Mouse (Mus musculus) hindbrain, embryonic 15.5 days (tissue): ENCODE results near the gene Ntn4. TPM values are rescaled to one million over a fixed set of nuclear protein-coding genes. Genes with fewer than 3 reads are reported as not detected.
A peak's percentile ranks its signal among the peaks of the same experiment; 100 is the strongest.

ENCODE experiments used
- ATAC-seq: fragments of 200-750 bp; cut with Nextera tagmentation; 2 replicates; pipeline ENCODE4 v1.8.0; 2017; ENCODE audit warnings: low read depth, moderate number of reproducible peaks, moderate TSS enrichment; ENCODE audit not compliant: low FRiP score
- H3K27ac ChIP-seq: fragments of 300-500 bp; sonication (generic); replicated peaks from 2 replicates; pipeline ENCODE4 v1.5.1; 2015; ENCODE audit warnings: mild to moderate bottlenecking, inconsistent platforms
- H3K27me3 ChIP-seq: fragments of 300-500 bp; sonication (generic); 2 replicates; pipeline ENCODE4 v1.6.1; 2015; ENCODE audit warnings: control low read depth, inconsistent platforms
- H3K36me3 ChIP-seq: fragments of 300-500 bp; sonication (generic); 2 replicates; pipeline ENCODE4 v1.6.1; 2015; ENCODE audit warnings: control low read depth, inconsistent platforms
- H3K4me1 ChIP-seq: fragments of 300-500 bp; sonication (generic); replicated peaks from 2 replicates; pipeline ENCODE4 v1.6.1; 2015; ENCODE audit warnings: control low read depth, inconsistent platforms
- H3K4me2 ChIP-seq: fragments of 300-500 bp; sonication (generic); 2 replicates; pipeline ENCODE4 v1.6.1; 2015; ENCODE audit warnings: moderate library complexity, mild to moderate bottlenecking, inconsistent platforms
- H3K4me3 ChIP-seq: fragments of 300-500 bp; sonication (generic); 2 replicates; pipeline ENCODE4 v1.5.1; 2015; ENCODE audit warnings: mild to moderate bottlenecking, inconsistent platforms
- H3K9ac ChIP-seq: fragments of 300-500 bp; sonication (generic); 2 replicates; pipeline ENCODE4 v1.6.1; 2015; ENCODE audit warnings: inconsistent platforms
- H3K9me3 ChIP-seq: fragments of 300-500 bp; sonication (generic); 2 replicates; pipeline ENCODE4 v1.6.1; 2016; ENCODE audit warnings: control low read depth, inconsistent platforms
- WGBS: fragments of 180-500 bp; shearing (Covaris S2); methylation state at CpG from one replicate; pipeline ENCODE4 v1.1.7; 2015; 5-methylcytosine and 5-hydroxymethylcytosine counted together
- polyA plus RNA-seq: library from polyadenylated mRNA; unstranded; fragments of >200 nt; fragmentation: Nextera tagmentation; extraction: Ambion mirVana; gene quantifications from 2 replicates; pipeline ENCODE4 v1.2.1, GENCODE M21; 2015

Gene Ntn4
- polyA plus RNA-seq, 1 experiment from 2014 or later: 0.97 TPM

DNA sequence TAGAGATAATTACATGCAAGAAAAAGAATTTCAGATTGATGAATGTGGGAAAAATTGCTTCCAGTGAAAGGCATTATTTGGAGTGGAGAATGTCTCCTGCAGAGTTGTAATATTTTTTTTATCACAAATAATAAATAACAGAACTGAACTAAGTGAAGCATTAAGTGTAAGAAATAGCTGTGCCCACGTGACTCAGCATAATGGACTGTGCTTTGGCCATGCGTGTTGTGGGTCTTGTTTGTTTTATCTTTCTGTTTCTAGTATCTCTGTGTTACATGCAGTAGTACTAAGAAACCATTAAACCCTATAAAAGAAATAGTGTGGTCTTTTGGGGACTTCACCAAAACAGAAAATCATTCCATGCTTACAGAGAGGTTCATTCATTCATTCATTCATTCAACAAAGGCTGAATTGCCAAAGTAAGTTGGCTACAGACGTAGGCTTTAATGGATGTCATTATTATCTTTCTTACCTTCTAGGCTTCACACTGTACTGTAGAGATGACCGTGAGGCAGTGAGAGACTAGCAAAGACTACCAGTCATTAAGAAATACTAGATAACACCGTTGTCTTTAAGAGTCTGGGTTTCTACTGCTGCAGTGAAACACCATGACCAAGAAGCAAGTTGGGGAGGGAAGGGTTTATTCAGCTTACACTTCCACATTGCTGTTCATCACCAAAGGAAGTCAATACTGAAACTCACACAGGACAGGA, 81.3 kb downstream of the Ntn4 start:
- whole genome bisulfite sequencing: 87% methylated on average over 5 of the region's 5 CpGs
- H3K9me3 ChIP-seq: no peaks in the 10 kb centered on the region

DNA sequence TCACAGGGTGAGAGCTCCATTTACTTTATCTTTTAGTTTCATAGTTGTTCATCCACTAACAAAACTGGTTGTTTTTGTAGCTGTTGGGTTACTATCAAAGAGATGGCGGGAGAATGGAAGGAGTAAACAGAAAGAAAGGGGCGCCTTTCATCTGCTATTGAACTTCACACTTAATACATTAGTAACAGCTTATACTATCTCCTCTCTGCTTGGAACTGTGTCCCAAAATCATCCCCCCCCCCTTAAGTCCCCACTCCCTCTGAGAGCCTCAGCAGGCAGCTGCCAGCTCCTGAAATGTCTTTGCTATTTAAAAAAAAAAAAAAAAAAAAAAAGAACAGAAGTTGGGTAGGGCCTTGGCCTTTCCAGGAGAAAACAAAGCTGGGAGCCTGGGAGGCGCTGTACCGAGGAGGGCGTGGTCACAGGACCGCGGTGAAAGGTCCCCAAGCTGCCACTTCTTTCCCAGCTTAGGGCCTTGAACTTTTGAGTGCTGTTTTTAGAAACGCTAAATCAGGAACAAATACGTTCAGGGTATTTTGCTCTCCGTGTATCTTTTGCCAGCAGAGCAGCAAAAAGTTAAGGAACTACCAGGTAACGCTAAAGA, 83.6 kb downstream of the Ntn4 start:
- WGBS: 13% methylated on average over 11 of the region's 11 CpGs
- no peak overlapping the region for H3K4me2 ChIP-seq

More for the DNA sequence above, 81.3 kb downstream of the Ntn4 start:
- Histone ChIP-seq H3K27ac (no peak overlapping the region), H3K4me3 (no peak overlapping the region), H3K4me2 (no peak overlapping the region), H3K4me1 (0 out of 2 replicates have a peak, but pooled peaks cover 6% of the 10 kb centered on the region), H3K9ac (no peak overlapping the region), H3K36me3 (no peaks in the 10 kb centered on the region), H3K27me3 (no peaks in the 10 kb centered on the region)
- ATAC-seq: no peak

GRCm38 (mm10) chr10:93728131-93728530, 87.7 kb downstream of the Ntn4 start:
- Histone ChIP-seq H3K27ac (no peak overlapping the region), H3K4me3 (no peak overlapping the region), H3K36me3 (no peaks in the 10 kb centered on the region), H3K9me3 (no peaks in the 10 kb centered on the region), H3K4me1 (0 out of 2 replicates have a peak, but pooled peaks cover 6% of the 10 kb centered on the region), H3K9ac (no peak overlapping the region), H3K27me3 (no peaks in the 10 kb centered on the region), H3K4me2 (no peak overlapping the region)
- ATAC-seq: no peak
- 46% methylated on average over 5 of the region's 5 CpGs for WGBS

More for the DNA sequence above, 83.6 kb downstream of the Ntn4 start:
- Histone ChIP-seq H3K4me1 (0 out of 2 replicates have a peak, but pooled peaks cover 6% of the 10 kb centered on the region), H3K9me3 (no peaks in the 10 kb centered on the region), H3K9ac (no peak overlapping the region), H3K27me3 (no peaks in the 10 kb centered on the region), H3K36me3 (no peaks in the 10 kb centered on the region), H3K27ac (no peak overlapping the region), H3K4me3 (no peak overlapping the region)
- ATAC-seq: no peak

GRCm38 (mm10) chr10:93730514-93730913, 90.0 kb downstream of the Ntn4 start:
- H3K9me3 ChIP-seq: no peaks in the 10 kb centered on the region
- 86% methylated on average over 6 of the region's 6 CpGs for WGBS
- no peak overlapping the region for H3K9ac ChIP-seq
- no peak overlapping the region for H3K4me3 ChIP-seq
- H3K4me1 ChIP-seq: no peaks in the 10 kb centered on the region
- no peaks in the 10 kb centered on the region for H3K36me3 ChIP-seq
- no peak overlapping the region for H3K4me2 ChIP-seq
- no peak for ATAC-seq
- no peaks in the 10 kb centered on the region for H3K27me3 ChIP-seq
- H3K27ac ChIP-seq: no peak overlapping the region

DNA sequence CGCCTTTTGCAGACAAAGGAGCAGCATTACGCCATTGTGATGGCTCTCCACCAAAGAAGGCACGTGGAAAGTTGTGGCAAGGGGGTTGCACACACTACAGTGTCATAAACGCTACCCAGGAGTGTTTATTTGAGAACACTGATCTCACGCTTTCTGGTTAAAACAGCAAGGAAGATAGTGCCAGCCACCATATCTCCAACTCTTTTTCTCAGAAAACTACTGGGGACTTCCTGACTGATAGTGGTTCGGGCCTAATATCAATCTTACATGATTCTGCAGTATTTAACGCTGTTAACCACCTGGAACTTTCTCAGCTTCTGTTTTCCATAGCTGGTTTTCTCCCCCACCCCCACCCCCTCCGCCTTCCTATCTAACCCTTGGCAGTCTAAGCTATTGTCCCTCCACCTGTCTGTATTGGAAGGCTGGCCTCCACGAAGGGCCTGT, 90.8 kb downstream of the Ntn4 start:
- H3K4me1 ChIP-seq: peaks cover 2% of the 10 kb centered on the region
- H3K27ac ChIP-seq: no peak overlapping the region
- H3K9me3 ChIP-seq: no peaks in the 10 kb centered on the region
- WGBS: 85% methylated on average over 9 of the region's 9 CpGs
- no peak for ATAC-seq
- H3K4me3 ChIP-seq: no peak overlapping the region
- no peak overlapping the region for H3K4me2 ChIP-seq
- H3K36me3 ChIP-seq: no peaks in the 10 kb centered on the region
- H3K27me3 ChIP-seq: no peaks in the 10 kb centered on the region
- H3K9ac ChIP-seq: no peak overlapping the region

DNA sequence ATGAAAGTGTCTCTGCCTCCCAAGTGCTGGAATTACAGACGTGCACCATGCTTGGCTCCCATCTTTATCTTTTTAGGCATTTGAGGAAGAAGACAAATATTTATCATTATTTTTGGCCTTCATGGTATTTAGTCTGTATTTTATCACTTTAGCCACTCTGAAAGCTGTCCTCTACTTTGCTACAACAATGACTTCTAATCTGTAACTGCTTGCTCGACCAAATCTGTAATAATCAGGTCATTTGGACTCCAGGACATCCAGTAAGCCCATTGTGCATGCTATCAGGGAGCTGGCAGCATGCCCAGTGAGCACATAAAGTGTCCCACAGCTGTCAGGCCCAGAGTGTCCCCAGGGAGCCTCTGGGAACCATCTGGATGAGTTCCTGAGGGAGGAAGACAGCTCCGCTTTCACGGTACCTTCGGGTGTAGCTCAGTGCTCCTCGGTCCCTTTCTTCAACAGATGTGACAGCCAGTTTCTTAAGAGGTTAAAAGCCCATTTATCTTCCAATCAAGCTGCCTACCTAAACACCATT, 95.7 kb downstream of the Ntn4 start:
- Histone ChIP-seq H3K27me3 (no peaks in the 10 kb centered on the region), H3K27ac (no peak overlapping the region), H3K4me2 (no peak overlapping the region), H3K9me3 (no peaks in the 10 kb centered on the region), H3K36me3 (no peaks in the 10 kb centered on the region), H3K4me1 (peaks cover 4% of the 10 kb centered on the region), H3K4me3 (no peak overlapping the region), H3K9ac (no peak overlapping the region)
- ATAC-seq: no peak
- WGBS: 21% methylated on average over 6 of the region's 6 CpGs

GRCm38 (mm10) chr10:93737080-93737479, 96.6 kb downstream of the Ntn4 start:
- ATAC-seq: no peak
- Histone ChIP-seq H3K4me2 (no peak overlapping the region), H3K27ac (0 out of 2 replicates have a peak overlapping the region, but pooled peaks have one; percentile 3), H3K4me1 (peaks cover 13% of the 10 kb centered on the region), H3K9ac (no peak overlapping the region), H3K36me3 (no peaks in the 10 kb centered on the region; the same call in 1 of the 2 replicates), H3K4me3 (no peak overlapping the region), H3K9me3 (no peaks in the 10 kb centered on the region), H3K27me3 (no peaks in the 10 kb centered on the region)
- WGBS: 58% methylated on average over 5 of the region's 5 CpGs

- H3K4me2 ChIP-seq: no peak overlapping the region
- ATAC-seq: no peak
- no peaks in the 10 kb centered on the region for H3K27me3 ChIP-seq
- no peak overlapping the region for H3K27ac ChIP-seq
- H3K4me3 ChIP-seq: no peak overlapping the region
- H3K36me3 ChIP-seq: no peaks in the 10 kb centered on the region; the same call in 1 of the 2 replicates
- H3K4me1 ChIP-seq: 0 out of 2 replicates have a peak, but pooled peaks cover 9% of the 10 kb centered on the region
- 64% methylated on average over 14 of the region's 14 CpGs for WGBS
- no peak overlapping the region for H3K9ac ChIP-seq
- no peaks in the 10 kb centered on the region for H3K9me3 ChIP-seq
These were observed 101.1 kb downstream of the Ntn4 start for GRCm38 (mm10) chr10:93741446-93742096.

DNA sequence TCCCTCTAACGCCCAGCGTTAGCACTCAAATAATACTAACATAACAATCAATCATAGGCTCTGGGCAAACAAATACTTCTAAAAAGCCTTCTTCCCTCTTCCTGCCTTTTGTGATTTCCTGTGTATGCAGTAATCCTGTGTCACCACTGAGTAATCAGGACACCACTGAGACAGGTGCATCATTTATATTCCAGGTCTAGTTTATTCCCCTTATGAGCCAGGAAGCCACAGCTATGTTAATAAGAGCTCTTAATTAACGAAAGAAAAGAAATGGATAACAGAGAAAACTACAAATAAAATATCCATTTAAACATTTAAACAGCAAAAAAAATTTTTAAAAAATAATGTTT, 101.6 kb downstream of the Ntn4 start:
- Histone ChIP-seq H3K4me3 (no peak overlapping the region), H3K27me3 (no peaks in the 10 kb centered on the region), H3K4me1 (0 out of 2 replicates have a peak, but pooled peaks cover 9% of the 10 kb centered on the region), H3K9me3 (no peaks in the 10 kb centered on the region), H3K4me2 (no peak overlapping the region), H3K36me3 (no peaks in the 10 kb centered on the region; the same call in 1 of the 2 replicates), H3K27ac (no peak overlapping the region), H3K9ac (no peak overlapping the region)
- no peak for ATAC-seq
- WGBS: 67% methylated on average over 3 of the region's 3 CpGs

DNA sequence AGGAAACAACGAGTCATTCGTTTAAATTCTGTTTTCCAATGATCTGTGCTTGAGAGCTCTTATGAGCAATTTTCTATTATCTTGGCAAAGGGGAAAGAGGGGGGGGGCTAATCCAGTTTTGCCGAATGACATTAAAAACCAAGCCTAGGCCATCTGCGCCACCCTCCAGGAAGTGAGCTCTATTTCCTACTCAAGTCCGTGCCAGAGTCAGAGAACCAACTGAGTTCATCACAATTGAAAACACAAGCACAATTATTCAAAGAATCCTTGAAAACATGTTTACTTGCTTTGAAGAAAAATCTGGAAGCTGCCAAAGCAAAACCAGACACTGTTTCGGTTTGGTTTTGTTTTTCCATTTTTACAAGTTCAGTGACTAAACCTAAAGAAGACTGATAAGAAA, 102.1 kb downstream of the Ntn4 start:
- Histone ChIP-seq H3K4me3 (no peak overlapping the region), H3K9me3 (no peaks in the 10 kb centered on the region), H3K27ac (no peak overlapping the region), H3K27me3 (no peaks in the 10 kb centered on the region), H3K4me2 (no peak overlapping the region), H3K9ac (no peak overlapping the region), H3K4me1 (0 out of 2 replicates have a peak, but pooled peaks cover 9% of the 10 kb centered on the region), H3K36me3 (no peaks in the 10 kb centered on the region; the same call in 1 of the 2 replicates)
- 55% methylated on average over 6 of the region's 6 CpGs for WGBS
- no peak for ATAC-seq

GRCm38 (mm10) chr10:93749267-93750192, 109.0 kb downstream of the Ntn4 start:
- H3K9me3 ChIP-seq: no peaks in the 10 kb centered on the region

More at GRCm38 (mm10) chr10:93749267-93750192, 109.0 kb downstream of the Ntn4 start:
- no peaks in the 10 kb centered on the region for H3K36me3 ChIP-seq
- 71% methylated on average over 21 of the region's 21 CpGs for WGBS
- no peak overlapping the region for H3K4me3 ChIP-seq
- H3K27me3 ChIP-seq: no peaks in the 10 kb centered on the region
- H3K4me2 ChIP-seq: no peak overlapping the region
- H3K27ac ChIP-seq: no peak overlapping the region
- H3K4me1 ChIP-seq: peaks cover 5% of the 10 kb centered on the region; the same call in 1 of the 2 replicates
- ATAC-seq: no peak
- no peak overlapping the region for H3K9ac ChIP-seq
